Mouse (Mus musculus): ENCODE results near the gene Olfr1351. TPM values are rescaled to one million over a fixed set of nuclear protein-coding genes. Genes with fewer than 3 reads are reported as not detected.
"Not testable (repeated sequence)": the region's sequence is repeated elsewhere in the genome, so short reads cannot be mapped to it uniquely, and the experiment has no call there.

The Olfr1351 gene
- not detected for total RNA-seq (2021)
- long read RNA-seq, result 0 reads

DNA sequence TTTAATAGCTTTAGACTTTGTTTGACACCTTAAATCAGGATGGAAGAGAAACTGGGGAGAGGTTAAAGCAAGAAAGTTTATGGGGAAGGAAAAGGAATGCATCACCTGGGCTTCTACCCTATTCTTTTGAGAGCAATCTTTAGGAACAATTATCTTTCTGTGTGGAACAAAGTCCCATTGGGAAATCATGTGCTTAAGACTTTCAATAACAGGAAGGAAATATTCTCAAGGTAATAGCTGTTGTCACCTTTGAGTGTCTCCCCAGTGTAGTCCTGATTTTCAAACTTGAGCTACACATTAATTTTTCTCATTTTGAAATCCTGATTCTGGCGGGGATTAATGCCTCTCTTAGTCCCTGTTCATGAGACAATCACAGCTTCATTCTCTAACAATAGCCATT lies at the start of gene Olfr1351:
Olfr1351 (plus strand) TSS at position 301 of the 400 bp plus-strand sequence.
- DNase-seq (ENCODE audit: low spot score in 2 of 2), result no peak

DNA sequence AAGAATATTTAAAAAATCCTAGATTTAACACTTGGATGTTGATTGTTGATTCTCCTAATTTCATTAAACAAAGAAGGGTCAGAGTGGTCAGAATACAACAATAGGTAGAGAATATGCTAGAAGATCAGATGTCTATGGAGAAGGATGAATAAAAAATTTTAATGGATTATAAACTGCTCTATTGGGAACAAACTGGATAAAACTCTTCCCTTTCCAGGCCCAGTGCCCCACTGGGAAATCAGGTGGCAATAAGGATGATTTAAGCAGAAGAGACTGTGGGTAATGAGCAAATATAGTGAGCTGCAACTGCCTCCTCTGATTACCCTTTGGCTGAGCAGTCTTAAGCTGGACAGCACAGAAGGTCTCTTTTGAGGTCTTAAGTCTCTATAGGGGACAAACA lies 49.3 kb upstream of the Olfr1351 start, which contains the start of gene Olfr1353:
Olfr1353 (plus strand) TSS at position 301 of the 400 bp plus-strand sequence.
- DNase-seq (ENCODE audit: low spot score in 2 of 2), result not testable (repeated sequence)

DNA sequence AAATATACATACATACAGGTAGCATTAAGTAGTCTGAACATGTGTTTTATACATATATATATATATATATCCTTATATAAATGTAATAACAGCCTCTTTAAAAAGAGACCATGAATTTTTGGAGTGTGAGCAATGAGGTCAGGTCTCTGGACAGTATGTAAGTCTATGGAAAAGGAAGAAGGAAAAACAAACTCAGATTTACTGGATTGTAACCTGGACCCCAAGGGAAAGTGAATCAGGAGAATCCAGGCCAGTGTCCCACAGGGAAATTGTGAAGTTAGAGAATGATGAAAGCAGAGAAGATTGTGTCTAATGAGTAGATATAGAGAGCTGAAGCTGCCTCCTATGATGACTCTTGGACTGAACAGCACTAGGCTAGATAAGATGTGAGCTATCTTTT lies 31.5 kb upstream of the Olfr1351 start, which contains the start of gene Olfr1352:
Olfr1352 (plus strand) TSS at position 301 of the 400 bp plus-strand sequence.
- no peak for DNase-seq (ENCODE audit: low spot score in 2 of 2)

DNA sequence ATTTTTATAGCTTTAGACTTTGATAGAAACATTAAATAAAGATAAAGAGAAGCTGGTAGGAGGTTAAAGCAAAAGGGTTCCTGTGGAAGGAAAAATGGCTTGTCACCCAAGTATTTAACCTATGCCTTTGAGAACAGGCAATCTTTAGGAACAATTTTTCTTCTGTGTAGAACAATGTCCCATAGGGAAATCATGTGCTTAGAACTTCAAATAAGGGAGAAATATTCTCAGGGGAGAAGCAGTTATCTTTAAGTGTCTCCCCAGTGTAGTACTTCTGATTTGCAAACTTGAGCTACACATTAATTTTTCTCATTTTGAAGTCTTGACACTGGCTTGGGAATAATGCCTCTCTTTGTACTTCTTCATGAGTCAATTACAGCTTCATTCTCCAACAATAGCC lies 16.2 kb downstream of the Olfr1351 start, which contains the start of gene Olfr57:
Olfr57 (plus strand) TSS at position 301 of the 400 bp plus-strand sequence.
- DNase-seq (ENCODE audit: low spot score in 2 of 2), result no peak

DNA sequence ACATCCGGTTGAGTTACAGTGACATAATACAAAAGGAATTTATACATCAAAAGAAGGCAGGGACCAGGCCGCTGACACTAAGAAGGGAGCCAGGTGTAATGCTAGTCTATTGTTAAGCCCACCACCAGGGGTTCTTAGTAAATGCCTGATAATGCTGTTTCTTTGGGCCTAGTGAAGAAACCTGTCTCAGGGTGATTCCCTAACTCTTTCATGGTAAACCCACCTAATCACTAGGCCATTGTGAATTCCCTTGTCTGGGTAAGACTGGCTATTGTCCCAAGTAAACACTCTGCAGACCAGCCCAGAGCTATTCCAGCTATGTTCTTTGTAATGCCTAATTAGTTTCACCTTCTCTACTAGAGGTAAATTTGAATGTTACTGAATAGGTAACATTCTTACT lies 30.2 kb downstream of the Olfr1351 start:
- DNase-seq (ENCODE audit: low spot score in 2 of 2), result not testable (repeated sequence)

DNA sequence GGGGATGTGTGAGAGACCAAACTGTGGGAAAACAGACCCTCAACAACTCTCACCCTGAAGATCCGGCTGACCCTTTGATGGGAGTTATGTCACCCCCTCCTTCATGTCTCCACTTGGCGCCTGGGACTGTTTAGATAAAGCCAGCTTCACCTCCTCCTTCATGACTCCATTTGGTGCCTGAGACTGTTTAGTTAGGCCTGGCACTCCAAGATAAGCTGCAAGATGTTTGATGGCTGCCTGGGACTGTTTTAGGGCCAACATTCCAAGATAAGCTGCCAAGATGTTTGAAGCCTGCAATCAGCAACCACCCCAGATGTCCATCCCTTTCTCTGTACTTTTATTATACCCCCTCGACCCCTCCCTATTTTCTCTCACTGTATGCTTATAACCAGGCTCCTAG lies 45.1 kb downstream of the Olfr1351 start:
- DNase-seq (ENCODE audit: low spot score in 2 of 2), result not testable (repeated sequence)

Other genes with a start within 250 kb of the Olfr1351 start
- 10 to 100 TPM; 16.1 to 17.3 TPM for gene Slc1a6, start 232.0 kb upstream of the Olfr1351 start, total RNA-seq (2021)
- not detected for gene Olfr1356, start 160.3 kb upstream of the Olfr1351 start, total RNA-seq (2021)
- gene Olfr1355, start 136.9 kb upstream of the Olfr1351 start, total RNA-seq (2021), result not detected
- gene Olfr1354, start 99.3 kb upstream of the Olfr1351 start, total RNA-seq (2021), result not detected
- gene Olfr8, start 61.8 kb upstream of the Olfr1351 start, total RNA-seq (2021), result not detected
- gene Olfr1353, start 49.2 kb upstream of the Olfr1351 start, total RNA-seq (2021), result not detected
- gene Olfr1352, start 31.4 kb upstream of the Olfr1351 start, total RNA-seq (2021), result not detected
- gene Olfr57, start 16.3 kb downstream of the Olfr1351 start, total RNA-seq (2021), result not detected
- 10 to 100 TPM; 28.4 to 28.6 TPM for gene 2610008E11Rik, start 85.1 kb downstream of the Olfr1351 start, total RNA-seq (2021)
- not detected for gene Vmn2r80, start 136.3 kb downstream of the Olfr1351 start, total RNA-seq (2021)
- gene Vmn2r81, start 235.2 kb downstream of the Olfr1351 start, total RNA-seq (2021), result not detected